Mouse (Mus musculus): ENCODE data around the gene Arhgap44.

GRCm38 (mm10) chr11:65059531-65059930 is 103.2 kb downstream of the Arhgap44 start:
- TF ChIP-seq USF1 (IDR thresholded peaks at IDR 0.05; ENCODE audit: low read depth) (no peak), MYOG (IDR thresholded peaks at IDR 0.05; ENCODE audit: control insufficient read depth in 1 of 3, insufficient read depth in 1 of 3, insufficient read length in 2 of 3, low read depth in 2 of 3) (no peak), E2F4 (IDR thresholded peaks at IDR 0.05; ENCODE audit: insufficient read depth) (no peak), POLR2A (IDR thresholded peaks at IDR 0.05; ENCODE audit: insufficient read length, low read depth) (no peak), MAX (IDR thresholded peaks at IDR 0.05; ENCODE audit: low read depth) (no peak), CEBPB (IDR thresholded peaks at IDR 0.05; ENCODE audit: insufficient read depth, poor library complexity, severe bottlenecking) (no peak), TCF12 (IDR thresholded peaks at IDR 0.05; ENCODE audit: insufficient read depth, poor library complexity, severe bottlenecking) (no peak), SRF (IDR thresholded peaks at IDR 0.05; ENCODE audit: control insufficient read depth, insufficient read length, low read depth) (no peak), REST (IDR thresholded peaks at IDR 0.05; ENCODE audit: insufficient read depth, insufficient read length) (no peak), MYOD1 (IDR thresholded peaks at IDR 0.05; ENCODE audit: control insufficient read depth in 1 of 3, insufficient read length in 2 of 3, low read depth in 2 of 3) (no peak)

Data from myocyte (in vitro differentiated cells).